Mouse (Mus musculus): Measurements from ENCODE around the gene Rlim.

DNA sequence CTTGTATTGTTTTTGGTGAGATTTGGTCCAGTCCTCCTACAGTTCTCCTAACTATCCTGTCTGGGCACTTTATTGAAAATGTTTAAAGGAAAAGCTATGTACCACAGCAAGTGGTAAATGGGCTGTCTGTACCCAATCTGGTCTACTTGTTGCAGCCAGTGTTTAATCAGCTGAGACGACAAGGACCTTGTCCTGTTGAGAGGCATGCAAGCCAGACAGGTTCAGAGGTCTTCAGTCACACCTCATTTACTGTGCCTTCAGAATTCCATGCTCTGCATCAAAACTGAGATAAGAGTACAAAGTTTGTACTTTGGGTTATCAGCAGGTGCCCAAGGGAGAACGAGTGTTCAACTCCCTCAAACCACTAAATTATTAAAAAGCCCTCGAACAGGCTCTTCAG is 13.7 kb upstream of the Rlim start:
- TF ChIP-seq CTCF (IDR thresholded peaks at IDR 0.05; ENCODE audit: low read depth) (no peak), EP300 (optimal IDR thresholded peaks at IDR 0.05) (no peak)
